27 mouse cellular contexts compared by ENCODE assay signal in genomic region chr5:104351041-104351440, GRCm38 (mm10). TPM values are rescaled to one million over a fixed set of nuclear protein-coding genes. Genes with fewer than 3 reads are reported as not detected.
"Had no signal": no experiment of that assay in that cellular context is flagged by ENCODE, and none has a peak within 500 bp of the region (broad histone marks: within the 10 kb centered on the region; RNA-seq: fewer than 3 reads in every experiment).

No protein-coding gene starts in this region.

- H3K4me1 ChIP-seq: limb, embryonic 12.5 days; limb, embryonic 15.5 days; midbrain, embryonic 10.5 days; neural tube, embryonic 13.5 days had no signal

- H3K4me3 ChIP-seq: limb, embryonic 12.5 days; limb, embryonic 15.5 days; megakaryocyte, embryonic 14.5 days; midbrain, embryonic 10.5 days; neural tube, embryonic 13.5 days had no signal

- DNase-seq: kidney, adult 9 months; kidney, postnatal 14 days; kidney, postnatal 4 days; left cerebral cortex, postnatal 4 days; liver, postnatal 0 days; lung, embryonic 14.5 days; midbrain, embryonic 14.5 days; thymus, adult 18-20 months; thymus, postnatal 14 days; thymus, postnatal 4 days had no signal

- H3K27ac ChIP-seq: limb, embryonic 12.5 days; limb, embryonic 15.5 days; liver, embryonic 14.5 days; midbrain, embryonic 10.5 days; neural tube, embryonic 13.5 days had no signal

RNA-seq across cellular contexts. Expression of gene Mepe, which starts 25.9 kb away (rescaled TPM):
- total RNA-seq: layer of hippocampus, adult 18-20 months; layer of hippocampus, postnatal 14 days; left cerebral cortex, adult 8-10 months; left cerebral cortex, postnatal 14 days; left cerebral cortex, postnatal 4 days had no signal
- polyA plus RNA-seq: kidney, embryonic 16.5 days; limb, embryonic 12.5 days; liver, embryonic 11.5 days; liver, embryonic 14.5 days; liver, postnatal 0 days; lung, embryonic 14.5 days; lung, postnatal 0 days; midbrain, embryonic 10.5 days; midbrain, embryonic 14.5 days; neural tube, embryonic 13.5 days; small intestine, adult 2 months; spleen, adult 2 months; stomach, embryonic 16.5 days; testis, adult 2 months had no signal

RNA-seq across cellular contexts. Expression of gene Ibsp, which starts 52.1 kb away (rescaled TPM):
- polyA plus RNA-seq: limb, embryonic 12.5 days; liver, embryonic 11.5 days; liver, postnatal 0 days; midbrain, embryonic 14.5 days; small intestine, adult 2 months; spleen, adult 2 months had no signal
